Mouse (Mus musculus) adrenal gland, postnatal 14 days (tissue): ENCODE measurements around the gene Zbtb17. TPM values are rescaled to one million over a fixed set of nuclear protein-coding genes. Genes with fewer than 3 reads are reported as not detected.

Experiments used
- DNase-seq: peaks from one replicate; pipeline ENCODE4 v3.0.0; 2021; ENCODE audit warnings: mixed read lengths
- total RNA-seq: library from RNA; stranded (reverse); gene quantifications from 2 replicates; pipeline ENCODE4 v1.2.3, GENCODE M21; 2021

Zbtb17 gene
- total RNA-seq, 1 experiment from 2014 or later = 17.0 TPM

DNA sequence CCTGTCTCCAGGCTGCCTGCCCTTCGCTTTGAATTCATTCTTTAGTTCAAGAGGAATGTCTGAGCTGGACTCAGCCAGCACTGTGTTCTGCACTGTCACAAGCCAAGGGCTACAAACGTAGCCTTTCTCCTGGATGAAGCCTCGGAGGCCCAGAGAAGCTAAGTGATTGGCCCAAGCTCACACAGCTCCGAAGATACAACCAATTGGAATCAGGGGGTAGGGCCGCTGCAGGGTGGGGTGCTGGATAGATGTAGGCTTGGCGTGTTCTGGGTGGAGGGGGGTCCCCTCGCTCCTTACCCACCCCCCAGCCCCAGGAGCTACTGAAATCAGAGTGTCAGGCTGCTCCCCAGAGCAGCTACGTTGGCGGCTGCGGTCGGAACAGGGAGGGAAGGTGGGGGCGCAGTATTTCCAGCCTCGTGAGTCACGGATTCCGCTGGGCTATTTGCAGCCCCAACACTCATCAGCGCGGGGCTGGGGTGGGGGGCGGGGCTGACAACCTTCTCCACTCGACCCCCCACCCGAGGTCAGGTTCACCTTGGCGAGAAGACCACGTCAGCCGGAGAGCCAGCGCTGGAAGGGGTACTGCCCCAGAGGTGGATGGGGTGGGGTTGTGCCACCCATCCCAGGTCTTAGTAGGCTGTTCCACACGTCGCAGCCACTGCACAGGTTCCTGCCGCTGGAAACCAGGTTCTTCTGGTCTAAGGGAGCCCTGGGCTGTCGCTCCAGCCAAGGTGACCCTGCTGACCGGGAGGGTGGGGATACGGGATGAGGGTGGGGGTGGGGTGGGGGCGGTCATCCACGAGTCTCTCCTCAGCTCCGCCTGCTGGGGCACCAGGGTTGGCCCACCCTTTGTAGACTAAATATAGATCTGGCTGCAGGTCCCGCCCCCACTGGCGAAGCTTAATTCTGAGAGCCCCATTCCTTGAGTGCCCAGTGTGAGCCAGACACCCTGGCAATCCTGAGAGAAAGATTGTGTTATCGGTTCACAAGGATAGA is 18.7 kb upstream of the Zbtb17 start:
- DNase-seq = peak; percentile 63

DNA sequence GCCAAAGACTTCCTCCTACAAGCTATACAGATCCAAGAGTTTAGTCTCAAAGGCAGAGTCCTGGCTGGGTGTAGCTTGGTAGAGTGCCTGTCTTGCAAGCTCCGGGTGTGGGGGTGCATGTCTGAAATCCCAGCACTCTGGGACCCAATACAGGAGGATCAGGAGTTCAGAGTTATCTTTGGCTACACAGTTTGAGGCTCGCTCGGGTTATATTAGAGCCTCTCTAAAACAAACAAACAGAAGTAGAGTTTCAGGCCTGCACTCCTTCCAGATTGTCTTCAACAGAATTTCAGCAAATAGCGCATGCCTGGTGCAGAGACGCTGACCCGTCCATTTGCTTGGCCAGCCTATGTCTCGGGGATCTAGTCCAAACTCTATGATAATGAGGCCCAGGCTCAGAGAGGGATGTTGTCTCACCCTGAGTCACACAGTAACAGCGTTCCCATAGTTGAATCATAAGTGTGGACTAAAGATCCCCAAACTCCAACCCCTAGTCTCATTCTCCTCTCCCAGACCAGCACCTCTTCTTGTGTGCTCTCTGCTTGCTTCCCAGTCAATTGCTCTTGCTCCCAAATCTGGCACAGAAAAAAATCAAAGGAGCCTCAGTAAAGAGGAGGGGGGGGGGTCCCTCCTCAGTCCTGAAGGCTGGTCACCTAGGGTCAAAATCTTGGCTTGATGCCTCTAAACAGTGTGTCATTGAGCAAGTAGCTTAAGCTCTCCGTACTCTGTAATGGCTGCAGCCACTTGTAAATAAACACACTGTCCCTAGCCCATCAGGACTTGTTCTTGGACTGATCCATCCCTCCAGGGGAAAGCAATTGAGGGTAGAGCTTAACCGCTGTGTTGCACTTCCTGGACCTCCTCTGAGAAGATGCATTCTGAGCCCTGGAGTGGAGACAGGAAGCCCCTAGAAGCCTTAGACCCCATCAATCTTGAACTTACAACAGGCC is 17.4 kb upstream of the Zbtb17 start:
- no peak for DNase-seq

DNA sequence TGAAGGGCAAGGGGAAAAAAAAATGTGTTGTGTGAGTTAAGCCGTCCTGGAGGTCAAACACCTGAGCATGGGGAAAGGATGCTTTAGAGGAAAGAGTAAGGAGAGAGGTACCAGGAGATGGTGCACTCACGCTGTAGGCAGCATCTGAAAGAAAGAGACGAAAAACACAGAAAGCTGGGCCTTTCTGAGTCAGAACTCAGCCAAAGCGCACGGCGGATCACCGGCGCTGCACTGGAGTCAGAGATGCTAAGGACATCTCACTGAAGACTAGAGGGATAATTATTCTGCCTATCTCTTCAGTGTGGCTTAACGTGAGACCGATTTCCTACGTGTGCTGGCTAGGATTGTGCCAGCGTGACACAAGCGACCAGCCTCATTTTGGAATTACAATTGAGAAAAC is 16.5 kb upstream of the Zbtb17 start:
- no peak for DNase-seq

GRCm38 (mm10) chr4:141429381-141429780 is 15.1 kb upstream of the Zbtb17 start:
- DNase-seq = peak; percentile 39

- peak; percentile 77 for DNase-seq
Measured at GRCm38 (mm10) chr4:141429847-141430246, 14.6 kb upstream of the Zbtb17 start.

DNA sequence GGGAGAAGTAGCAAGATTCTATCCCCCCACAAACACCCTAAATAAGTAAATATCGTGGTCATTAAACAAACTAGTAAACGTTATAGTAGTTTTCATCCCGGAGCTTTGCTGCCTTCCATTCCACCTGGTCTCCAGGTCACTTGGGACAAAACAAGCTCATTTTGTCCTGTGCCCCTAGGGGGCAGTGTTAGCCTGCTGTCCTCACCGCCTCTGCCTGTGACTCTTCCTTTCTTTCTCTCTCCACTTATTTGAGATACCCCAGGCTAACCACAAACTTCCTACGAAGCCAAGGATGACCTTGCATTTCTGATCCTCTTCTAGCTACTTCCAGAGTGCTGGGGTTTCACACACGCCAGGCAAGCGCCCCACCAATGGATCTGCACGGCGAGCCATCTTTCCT is 13.5 kb upstream of the Zbtb17 start:
- peak; percentile 86 for DNase-seq

DNA sequence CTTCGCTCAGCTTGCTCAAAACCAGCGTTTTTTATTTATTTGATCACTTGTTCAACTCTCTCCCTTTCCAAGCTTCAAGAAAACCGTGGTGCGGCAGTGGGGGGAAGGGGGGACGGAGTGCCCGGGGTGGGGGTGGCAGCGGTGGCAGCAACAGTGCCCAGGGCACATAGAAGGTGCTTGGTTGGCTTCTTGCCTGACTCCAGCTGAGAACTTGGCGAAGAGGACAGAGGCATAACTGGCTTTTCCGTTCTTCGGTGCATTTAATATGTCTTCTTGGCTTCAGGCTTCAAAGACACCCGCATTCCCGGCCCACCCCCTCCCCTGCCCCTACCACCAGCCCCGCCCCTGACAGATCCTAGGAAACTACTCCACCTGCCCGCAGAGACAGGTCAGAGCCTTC is 11.8 kb upstream of the Zbtb17 start:
- DNase-seq = peak; percentile 41

DNA sequence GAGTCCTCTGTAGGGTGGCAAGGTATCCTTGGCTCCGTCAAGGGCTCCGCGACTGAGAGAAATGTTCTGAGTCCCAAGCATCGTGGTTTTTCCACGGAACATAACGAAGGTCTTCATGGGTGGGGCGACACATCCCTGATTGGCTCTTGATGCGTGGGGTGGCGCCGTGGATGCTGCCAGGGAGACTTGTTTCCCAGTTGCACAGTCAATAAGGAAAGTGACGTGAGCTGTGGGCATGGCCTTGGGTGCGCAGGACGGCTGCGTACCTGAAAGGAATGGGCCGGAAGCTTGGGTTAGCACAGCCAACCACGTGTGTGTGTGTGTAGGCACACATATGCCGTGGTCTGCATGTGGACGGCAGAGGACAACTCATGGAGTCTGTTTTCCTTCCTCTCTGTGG is 11.3 kb upstream of the Zbtb17 start:
- DNase-seq = no peak

DNA sequence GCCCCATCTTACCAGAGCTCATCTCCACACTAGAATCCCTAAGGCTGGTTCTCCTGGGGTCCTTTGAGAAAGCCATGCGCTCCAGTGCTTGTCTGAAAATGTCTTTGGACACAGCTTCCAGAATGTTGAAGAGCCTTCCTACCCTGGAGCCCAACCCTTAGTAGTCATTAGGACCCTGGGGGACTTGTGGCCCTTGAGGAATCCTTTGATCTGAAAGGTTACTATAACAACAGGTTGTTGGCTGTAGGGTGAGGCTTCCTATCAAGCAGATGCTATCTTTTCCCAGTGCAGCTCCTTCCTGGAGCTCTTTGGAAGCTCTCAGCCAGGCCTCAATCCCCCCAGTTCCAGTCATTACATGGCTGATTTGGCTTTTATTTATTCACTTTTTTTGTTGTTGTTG is 8.5 kb upstream of the Zbtb17 start, which contains the start of gene Srarp:
TSS of gene Srarp (minus strand) at position 132 of the 400 bp plus-strand sequence.
- no peak for DNase-seq

DNA sequence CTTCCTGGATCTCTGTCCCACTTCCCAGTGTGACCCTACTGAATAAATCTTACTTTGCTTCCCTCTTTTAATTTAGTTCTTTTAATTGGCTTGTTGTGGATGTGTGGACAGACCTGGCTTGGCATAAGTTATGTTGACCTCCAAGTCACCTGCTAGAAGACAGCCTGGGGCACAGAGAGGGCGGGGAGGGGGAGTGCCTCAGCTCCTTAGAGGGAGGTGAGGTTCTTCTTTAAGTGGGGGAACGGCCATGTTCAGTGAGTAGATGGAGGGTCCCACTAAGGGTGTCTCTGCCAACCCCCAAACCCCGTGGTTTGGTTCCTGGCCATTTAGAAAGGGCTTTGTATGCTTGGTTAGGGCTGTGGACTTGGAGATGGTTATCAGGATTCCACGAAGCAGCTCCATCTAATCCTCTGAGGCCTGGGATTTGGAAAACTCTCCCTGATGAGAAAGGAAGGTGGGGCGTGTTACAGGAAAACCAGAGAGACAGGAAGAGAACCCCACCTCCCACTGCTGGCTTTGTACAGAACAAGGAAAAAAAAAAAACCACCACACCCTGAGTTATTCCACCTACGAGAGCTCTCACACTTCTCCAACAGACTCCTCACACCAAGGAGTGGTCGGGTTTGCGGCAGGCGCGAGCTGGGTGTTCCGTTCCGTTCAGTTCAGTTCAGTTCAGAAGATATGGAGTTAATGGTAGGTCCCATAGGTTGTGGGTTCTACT is 5.2 kb upstream of the Zbtb17 start:
- DNase-seq = no peak

DNA sequence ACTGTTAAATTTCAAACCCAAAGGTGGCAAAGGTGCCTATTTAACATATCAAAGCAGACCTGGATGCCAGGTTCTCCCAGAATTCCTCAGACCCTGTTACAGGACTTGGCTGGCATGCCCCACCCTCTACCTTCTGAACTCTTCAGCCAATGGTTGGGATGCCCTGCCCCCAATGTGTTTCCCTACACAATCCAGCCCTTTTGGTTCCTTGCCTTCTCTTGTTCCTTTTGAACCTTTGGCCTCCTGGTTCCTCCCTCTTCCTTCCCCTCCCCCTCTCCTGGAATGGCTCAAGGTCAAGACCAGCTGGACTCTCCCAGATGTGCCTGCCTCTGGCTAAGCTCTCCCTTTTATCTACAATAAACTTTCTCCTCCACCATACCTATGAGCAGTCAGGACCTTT is 3.6 kb upstream of the Zbtb17 start:
- DNase-seq = peak; percentile 15

DNA sequence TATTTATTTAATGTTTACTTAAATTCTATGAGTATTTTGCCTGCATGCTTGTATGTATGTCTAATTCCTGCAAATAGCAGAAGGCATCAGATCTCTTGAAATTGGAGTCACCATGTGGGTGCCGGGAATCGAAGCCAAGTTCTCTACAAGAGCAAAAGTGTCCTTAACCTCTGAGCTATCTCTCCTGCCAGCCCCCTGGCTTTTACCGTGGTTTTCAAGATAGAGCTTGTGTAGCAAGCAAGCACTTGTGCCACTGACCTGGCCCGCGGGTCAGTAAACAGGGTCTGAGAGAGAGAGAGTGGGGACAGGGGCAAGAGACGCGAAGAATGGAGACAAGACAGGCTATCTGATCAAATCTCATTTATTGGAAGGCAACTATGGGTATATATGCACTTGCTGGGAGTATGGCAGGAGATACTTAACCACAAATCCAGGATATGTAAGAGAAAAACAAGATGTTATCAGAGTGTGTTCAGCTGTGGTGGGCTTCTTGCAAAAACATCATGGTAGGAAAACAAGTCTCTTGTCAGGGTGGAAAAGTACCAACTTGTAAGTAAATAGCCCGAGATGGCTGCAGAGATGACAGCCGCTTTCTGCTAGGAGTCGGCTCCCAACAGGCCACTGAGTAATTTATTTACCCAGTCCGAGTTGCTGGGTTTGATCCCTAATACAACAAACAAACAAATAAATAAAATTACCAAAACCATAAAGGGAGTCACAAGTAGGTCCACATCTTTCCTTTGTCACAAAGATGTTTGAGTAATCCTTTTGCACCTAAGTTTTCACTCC is 619 bp upstream of the Zbtb17 start:
- peak; percentile 8 for DNase-seq

DNA sequence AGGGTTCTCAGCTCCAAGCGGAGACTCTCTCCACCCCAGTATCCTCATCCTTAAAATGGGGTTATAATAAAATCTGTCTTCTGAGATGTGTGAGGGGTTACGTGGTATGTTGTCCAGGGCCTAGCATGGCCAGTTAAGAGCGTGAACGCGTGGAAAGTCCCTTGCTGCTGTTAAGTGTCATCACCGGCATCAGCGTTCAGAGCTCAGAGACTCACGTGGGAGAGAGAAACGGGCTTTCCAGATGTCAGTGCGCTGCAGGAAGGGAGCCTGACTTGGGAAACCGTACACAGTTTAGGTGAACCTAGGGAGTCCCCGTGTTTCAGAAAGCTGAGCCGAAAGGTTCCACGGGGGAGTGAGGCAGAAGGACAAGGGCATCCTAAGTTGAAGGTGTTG is 870 bp downstream of the Zbtb17 start:
- no peak for DNase-seq

GRCm38 (mm10) chr4:141446211-141446610 is 1.8 kb downstream of the Zbtb17 start:
- no peak for DNase-seq

DNA sequence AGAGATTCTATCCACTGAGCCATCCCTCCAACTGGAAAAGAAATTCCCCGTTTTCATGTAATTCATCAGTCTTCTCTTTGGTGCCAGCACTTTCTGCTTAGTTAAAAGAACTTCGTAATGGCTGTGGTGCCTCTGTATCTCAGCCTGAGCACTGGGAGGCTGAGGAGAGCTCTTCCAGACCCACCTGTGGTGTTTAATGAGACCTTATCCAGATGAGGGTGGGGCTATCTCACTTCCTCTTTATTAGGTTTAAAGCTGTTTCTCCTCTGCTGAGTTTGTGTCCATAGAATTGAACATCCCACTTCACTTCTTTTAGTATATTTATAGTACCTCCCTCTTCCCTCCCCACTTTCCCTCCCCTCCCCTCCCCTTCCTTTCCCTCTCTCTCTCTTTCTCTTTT is 6.8 kb downstream of the Zbtb17 start:
- DNase-seq = no peak

- DNase-seq = peak; percentile 49
Measured at GRCm38 (mm10) chr4:141451916-141452450, 7.5 kb downstream of the Zbtb17 start.

- no peak for DNase-seq
Measured at GRCm38 (mm10) chr4:141454581-141455350, 10.3 kb downstream of the Zbtb17 start.

DNA sequence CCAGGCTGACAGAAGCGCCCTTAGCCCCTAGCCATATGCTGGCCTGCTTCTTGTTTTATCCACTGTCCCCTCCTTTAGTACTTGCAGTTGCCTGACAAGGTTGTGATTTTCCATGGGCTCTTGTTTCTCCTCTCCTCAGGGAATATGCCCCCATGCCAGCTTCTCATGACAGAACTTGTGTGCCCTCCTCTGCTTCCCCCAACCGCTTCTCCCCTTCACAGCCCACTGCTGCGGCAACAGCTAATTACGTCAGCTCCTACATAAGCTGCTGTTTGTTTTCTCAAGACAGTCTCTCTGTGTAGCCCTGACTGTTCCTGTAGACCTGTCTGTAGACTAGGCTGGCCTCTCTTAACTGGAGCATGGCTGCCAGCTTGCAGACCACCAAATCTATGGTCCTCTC is 11.1 kb downstream of the Zbtb17 start:
- DNase-seq = no peak

GRCm38 (mm10) chr4:141456193-141456938 is 11.9 kb downstream of the Zbtb17 start:
- DNase-seq = no peak
